Mouse (Mus musculus) monocyte, adult 59 days (primary cell): Measurements from ENCODE around the gene Palmd. TPM values are rescaled to one million over a fixed set of nuclear protein-coding genes. Genes with fewer than 3 reads are reported as not detected.

Experiments
- total RNA-seq, 2 experiments: library from RNA; stranded (reverse); gene quantifications; one replicate each; pipeline ENCODE4 v1.2.4; 2023

The Palmd gene
- total RNA-seq: under 1 TPM in 1 of 2 experiments, not detected in 1; 0.13 TPM

GRCm38 (mm10) chr3:116968540-116968997 is at the start of gene Palmd:
Gene Palmd, minus strand, starts transcription at chr3:116968987.

GRCm38 (mm10) chr3:116967967-116968366 is 820 bp downstream of the Palmd start, which contains the start of gene 4930455H04Rik:
Gene 4930455H04Rik, plus strand, starts transcription at chr3:116968267.

Other genes starting within 250 kb of the Palmd start
- gene Agl, start 160.8 kb downstream of the Palmd start, total RNA-seq: 10 to 100 TPM; 20.9 to 21.4 TPM
- gene Frrs1, start 109.5 kb downstream of the Palmd start, total RNA-seq: 10 to 100 TPM; 36.7 to 40.9 TPM
- gene 4930455H04Rik, start 720 bp downstream of the Palmd start, total RNA-seq: not detected